Mouse (Mus musculus) megakaryocyte, embryonic 14.5 days (primary cell): ENCODE measurements around the gene Hpcal4. TPM values are rescaled to one million over a fixed set of nuclear protein-coding genes. Genes with fewer than 3 reads are reported as not detected.
"Not testable (repeated sequence)": the region's sequence is repeated elsewhere in the genome, so short reads cannot be mapped to it uniquely, and the experiment has no call there.

Source experiments
- H3K27me3 ChIP-seq: replicated peaks from 2 replicates; pipeline ENCODE3; 2012; ENCODE audit warnings: inconsistent platforms
- H3K36me3 ChIP-seq: replicated peaks from 2 replicates; pipeline ENCODE3; 2012; ENCODE audit warnings: low read length, inconsistent platforms, mixed read lengths
- H3K4me1 ChIP-seq: 2 replicates; pipeline ENCODE4 v1.6.1; 2012; ENCODE audit warnings: inconsistent platforms
- H3K4me3 ChIP-seq: replicated peaks from 2 replicates; pipeline ENCODE3; 2012; ENCODE audit warnings: moderate library complexity, mild to moderate bottlenecking, inconsistent platforms
- H3K9me3 ChIP-seq: 2 replicates; pipeline ENCODE4 v1.6.1; 2012; ENCODE audit warnings: inconsistent platforms
- FLI1 ChIP-seq: IDR thresholded peaks from 2 replicates; pipeline ENCODE4 v1.6.1; 2012; ENCODE audit warnings: low read length, inconsistent platforms, mixed read lengths
- GATA1 ChIP-seq: IDR thresholded peaks from 3 replicates; pipeline ENCODE4 v1.6.1; 2012; ENCODE audit warnings: mixed read lengths, low read length, inconsistent platforms, borderline replicate concordance
- polyA plus RNA-seq: library from polyadenylated mRNA; stranded (reverse); fragments of >175 nt; gene quantifications from 2 replicates; pipeline ENCODE4 v1.2.3, GENCODE M21; 2012; ENCODE audit warnings: low replicate concordance; ENCODE audit not compliant: insufficient read depth

Gene Hpcal4
- polyA plus RNA-seq, 1 experiment = not detected

DNA sequence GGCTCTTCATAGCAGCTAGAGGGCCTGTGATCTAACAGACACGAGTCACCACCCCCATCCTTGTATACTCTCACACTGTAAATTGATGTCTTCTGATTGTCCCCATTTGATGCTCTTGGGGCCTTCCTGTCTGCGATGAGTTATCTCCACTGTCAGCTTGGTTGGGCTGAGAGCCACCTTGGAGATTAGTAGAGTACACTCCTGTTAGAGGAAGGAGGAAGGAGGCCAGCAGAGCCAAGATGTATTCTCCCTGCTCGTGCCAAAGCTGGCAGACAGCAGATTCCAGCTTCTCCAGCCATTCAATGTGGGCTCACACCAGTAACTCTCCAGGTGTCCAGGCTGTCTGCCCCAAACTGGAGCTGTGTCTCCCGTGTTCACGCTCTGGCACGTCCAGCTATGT, 22.5 kb upstream of the Hpcal4 start:
- Histone ChIP-seq H3K4me3 (no peak overlapping the region), H3K27me3 (peaks cover 53% of the 10 kb centered on the region), H3K9me3 (peaks cover 23% of the 10 kb centered on the region), H3K4me1 (peaks cover 37% of the 10 kb centered on the region), H3K36me3 (no peaks in the 10 kb centered on the region)
- no peak for TF ChIP-seq GATA1
- TF ChIP-seq FLI1 = no peak

DNA sequence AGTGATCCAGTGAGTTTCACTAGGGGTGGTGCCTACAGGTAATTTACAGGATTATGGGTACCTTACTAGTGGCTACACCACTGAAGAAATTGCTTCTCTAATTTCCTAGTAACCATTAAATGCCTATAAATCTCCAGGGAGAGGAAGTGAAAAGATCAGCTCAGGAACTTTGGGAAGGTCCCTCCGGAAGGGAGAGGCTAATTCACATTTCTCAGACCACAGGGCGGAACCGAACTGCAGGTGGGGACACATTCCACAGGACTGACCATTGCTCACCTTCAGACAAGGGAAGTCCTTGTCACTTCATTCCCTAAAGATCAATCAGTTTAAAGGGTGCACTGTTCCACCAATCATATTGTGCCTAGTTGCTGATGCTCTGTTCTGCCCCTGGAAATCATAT, 21.8 kb upstream of the Hpcal4 start:
- H3K36me3 ChIP-seq, H3K4me3 ChIP-seq: not testable (repeated sequence)
- peaks cover 58% of the 10 kb centered on the region for H3K27me3 ChIP-seq
- peaks cover 30% of the 10 kb centered on the region for H3K9me3 ChIP-seq
- peaks cover 30% of the 10 kb centered on the region for H3K4me1 ChIP-seq

DNA sequence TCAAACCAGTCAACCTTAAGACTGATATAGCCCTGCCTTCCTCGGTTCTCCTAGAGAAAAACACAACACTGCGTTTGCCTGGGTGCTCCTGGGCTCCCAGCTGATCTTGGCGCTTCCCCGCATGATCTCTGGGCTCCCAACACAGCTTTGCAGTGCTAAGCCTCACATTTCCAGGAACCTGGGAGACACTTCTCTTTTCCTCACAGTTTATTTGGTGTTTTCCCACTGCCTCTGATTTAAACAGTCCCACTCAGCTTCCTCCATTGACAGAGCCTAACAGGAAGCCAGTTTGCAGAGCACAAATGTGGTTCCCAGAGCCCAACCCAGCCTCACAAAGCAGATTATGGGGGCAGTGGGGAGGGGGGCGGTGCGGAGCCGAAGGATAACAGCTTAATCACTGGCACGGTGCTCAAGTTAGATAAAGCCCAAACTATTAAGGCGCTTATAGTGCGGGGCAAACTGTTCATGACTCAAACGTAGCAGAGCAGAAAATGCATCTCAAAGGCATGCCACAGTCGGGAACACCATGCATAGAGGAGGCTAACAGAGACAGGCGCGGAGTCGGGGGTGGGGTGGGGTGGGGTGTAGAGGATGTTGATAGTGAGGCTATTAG, 20.6 kb upstream of the Hpcal4 start:
- Histone ChIP-seq H3K36me3 (no peaks in the 10 kb centered on the region), H3K9me3 (peaks cover 23% of the 10 kb centered on the region), H3K4me1 (peaks cover 27% of the 10 kb centered on the region), H3K27me3 (peaks cover 64% of the 10 kb centered on the region), H3K4me3 (peak overlapping the region; percentile 71)
- TF ChIP-seq GATA1 (no peak), FLI1 (no peak)

DNA sequence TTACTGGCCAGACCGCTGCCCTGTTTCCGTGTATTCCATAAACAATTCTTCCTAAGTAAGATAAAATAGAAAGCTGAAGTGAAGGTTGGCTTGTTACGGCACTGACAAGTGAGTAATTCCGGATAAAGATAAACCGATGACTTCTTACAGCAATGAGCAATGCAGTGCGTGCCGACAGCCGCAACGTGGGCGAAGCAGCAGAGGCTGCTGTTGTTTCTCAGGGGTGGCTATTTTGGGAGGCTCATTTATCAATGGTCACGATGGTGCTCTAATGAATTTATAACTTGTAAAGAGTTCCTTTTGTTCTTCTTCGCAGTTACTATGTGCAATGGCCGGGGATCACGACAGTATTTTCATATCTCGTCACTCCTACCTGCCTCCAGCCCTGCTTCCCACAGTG, 18.9 kb upstream of the Hpcal4 start:
- no peaks in the 10 kb centered on the region for H3K36me3 ChIP-seq
- peaks cover 73% of the 10 kb centered on the region for H3K27me3 ChIP-seq
- peaks cover 27% of the 10 kb centered on the region for H3K4me1 ChIP-seq
- TF ChIP-seq GATA1 (no peak), FLI1 (no peak)
- H3K4me3 ChIP-seq = no peak overlapping the region
- peaks cover 22% of the 10 kb centered on the region for H3K9me3 ChIP-seq

DNA sequence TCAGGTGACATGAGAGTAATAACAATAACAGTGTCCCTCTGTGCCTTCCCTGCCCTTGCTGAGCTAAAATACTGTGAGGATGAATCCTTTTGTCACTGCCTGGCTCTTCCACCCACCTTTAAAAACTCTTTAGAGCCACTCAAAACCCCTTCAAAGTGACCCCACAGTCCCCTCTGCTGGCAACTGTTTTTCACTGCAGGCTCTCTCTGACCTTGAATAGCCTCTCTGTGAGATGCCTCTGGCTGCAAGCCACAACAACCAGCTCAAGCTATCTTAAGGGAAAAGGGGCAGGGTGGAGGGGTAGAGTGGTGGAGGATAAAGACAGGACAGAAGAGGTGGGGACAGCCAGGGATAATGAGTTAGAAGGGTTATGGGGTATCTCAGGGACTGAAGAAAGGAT, 11.2 kb upstream of the Hpcal4 start:
- no peak overlapping the region for H3K4me3 ChIP-seq
- peaks cover 10% of the 10 kb centered on the region for H3K9me3 ChIP-seq
- TF ChIP-seq FLI1 (no peak), GATA1 (no peak)
- H3K27me3 ChIP-seq = peaks cover 77% of the 10 kb centered on the region
- H3K36me3 ChIP-seq = no peaks in the 10 kb centered on the region
- peaks cover 17% of the 10 kb centered on the region for H3K4me1 ChIP-seq

DNA sequence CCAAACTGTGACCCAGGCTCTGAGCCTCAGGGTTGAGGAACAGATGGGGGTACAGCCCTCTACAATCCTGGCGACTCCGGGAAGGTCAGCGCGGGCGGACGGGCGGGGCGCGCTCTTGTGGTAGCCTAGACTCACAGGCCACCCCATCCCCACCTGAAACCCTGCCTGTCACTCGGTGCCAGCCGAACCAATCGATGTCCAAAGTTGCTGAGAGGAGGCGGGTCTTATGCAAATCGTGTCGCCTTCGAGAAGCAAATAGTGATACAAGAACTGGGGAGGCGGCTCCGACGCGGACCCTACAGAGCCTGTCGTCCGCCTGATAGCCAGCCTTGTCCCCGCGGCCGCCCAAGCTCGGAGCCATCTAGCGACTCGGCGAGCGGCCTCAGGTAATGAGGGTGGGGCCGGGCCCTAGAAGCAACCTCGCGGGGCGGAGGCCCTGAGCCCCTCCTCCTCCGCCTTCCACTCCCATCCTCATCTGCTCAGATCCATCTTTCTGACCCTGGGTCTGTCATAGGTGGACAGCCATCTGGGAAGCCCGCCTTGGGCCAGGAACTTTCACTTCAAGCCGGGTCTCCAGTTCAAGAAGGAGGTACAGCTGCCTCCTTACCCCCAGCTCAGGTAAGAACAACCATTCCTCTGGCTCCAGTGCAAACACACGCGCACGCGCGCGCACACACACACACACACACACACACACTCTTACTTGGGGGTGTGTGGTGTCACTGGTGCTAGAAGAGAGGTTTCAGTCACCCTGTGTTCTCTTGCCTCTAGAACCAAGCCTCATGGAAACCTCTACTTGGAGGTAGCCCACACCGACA, 421 bp downstream of the Hpcal4 start:
- H3K27me3 ChIP-seq = peaks cover 99% of the 10 kb centered on the region
- no peaks in the 10 kb centered on the region for H3K36me3 ChIP-seq
- H3K9me3 ChIP-seq = peaks cover 17% of the 10 kb centered on the region; the same call in 1 of the 2 replicates
- peaks cover 27% of the 10 kb centered on the region for H3K4me1 ChIP-seq
- no peak for TF ChIP-seq GATA1
- TF ChIP-seq FLI1 = no peak
- peak overlapping the region; percentile 88 for H3K4me3 ChIP-seq

DNA sequence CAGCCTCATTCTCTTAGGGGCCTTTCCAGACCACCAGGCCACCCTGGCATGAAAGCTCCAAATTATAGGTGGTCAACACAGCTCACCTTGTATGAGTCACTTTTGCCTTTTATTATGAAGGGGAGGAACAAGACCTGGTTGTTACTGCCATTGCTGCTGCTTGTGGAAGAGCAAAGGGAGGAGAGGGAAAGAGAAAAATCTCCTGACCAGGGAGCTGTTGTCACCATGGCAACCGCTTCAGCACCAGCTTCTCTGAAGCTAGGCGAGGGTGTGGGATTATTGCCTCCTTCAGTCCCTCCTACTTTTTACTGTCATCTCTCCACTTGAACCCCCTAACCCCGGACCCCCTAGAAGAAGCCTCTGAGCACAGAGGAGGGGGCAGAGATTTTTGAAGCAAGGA, 1.8 kb downstream of the Hpcal4 start:
- H3K36me3 ChIP-seq = no peaks in the 10 kb centered on the region
- no peak overlapping the region for H3K4me3 ChIP-seq
- peaks cover 27% of the 10 kb centered on the region for H3K4me1 ChIP-seq
- TF ChIP-seq GATA1 (no peak), FLI1 (no peak)
- peaks cover 99% of the 10 kb centered on the region for H3K27me3 ChIP-seq
- H3K9me3 ChIP-seq = peaks cover 13% of the 10 kb centered on the region; the same call in 1 of the 2 replicates

DNA sequence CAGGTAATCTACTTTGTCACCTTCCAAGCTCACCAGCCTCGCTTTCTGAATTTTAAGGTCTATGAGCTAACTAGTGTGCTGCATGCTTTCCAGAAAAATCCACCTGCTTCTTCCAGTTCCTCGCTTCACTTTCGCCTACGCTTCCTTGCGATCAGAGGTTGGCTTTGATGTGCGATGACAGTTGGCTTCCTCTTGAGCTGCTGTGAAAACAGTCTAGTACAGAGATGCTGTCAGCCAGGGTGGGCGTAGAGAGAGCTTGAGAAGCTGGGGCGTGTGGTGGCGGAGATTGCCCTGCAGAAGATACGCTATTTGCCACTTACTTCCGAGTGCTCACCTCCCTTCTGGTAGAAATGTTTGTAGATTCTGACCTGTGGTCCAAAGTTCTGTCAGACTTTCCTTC, 9.3 kb downstream of the Hpcal4 start:
- Histone ChIP-seq H3K36me3 (no peaks in the 10 kb centered on the region), H3K27me3 (peaks cover 94% of the 10 kb centered on the region), H3K4me3 (no peak overlapping the region), H3K9me3 (peaks cover 6% of the 10 kb centered on the region; the same call in 1 of the 2 replicates), H3K4me1 (peaks cover 25% of the 10 kb centered on the region)
- TF ChIP-seq GATA1 (no peak), FLI1 (no peak)

DNA sequence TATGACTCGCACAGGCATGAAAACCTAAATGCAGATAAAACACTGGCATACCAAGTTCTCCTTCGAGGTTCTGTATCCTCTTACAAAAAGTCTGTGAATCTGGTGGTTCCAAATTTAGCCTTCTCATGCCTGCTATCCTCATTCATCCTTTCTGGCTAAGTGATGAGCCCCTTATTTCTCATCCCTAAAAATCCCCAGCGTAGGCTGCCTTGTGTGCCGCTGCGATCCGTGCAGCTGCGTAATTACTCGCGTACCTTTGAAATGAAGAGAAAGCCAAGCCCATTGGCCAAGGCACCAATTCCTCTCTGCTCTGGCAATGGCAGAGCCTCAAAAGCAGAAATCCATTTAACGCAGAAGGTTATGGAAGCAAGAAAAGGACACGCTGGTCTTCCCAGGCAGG, 10.8 kb downstream of the Hpcal4 start:
- peaks cover 94% of the 10 kb centered on the region for H3K27me3 ChIP-seq

DNA sequence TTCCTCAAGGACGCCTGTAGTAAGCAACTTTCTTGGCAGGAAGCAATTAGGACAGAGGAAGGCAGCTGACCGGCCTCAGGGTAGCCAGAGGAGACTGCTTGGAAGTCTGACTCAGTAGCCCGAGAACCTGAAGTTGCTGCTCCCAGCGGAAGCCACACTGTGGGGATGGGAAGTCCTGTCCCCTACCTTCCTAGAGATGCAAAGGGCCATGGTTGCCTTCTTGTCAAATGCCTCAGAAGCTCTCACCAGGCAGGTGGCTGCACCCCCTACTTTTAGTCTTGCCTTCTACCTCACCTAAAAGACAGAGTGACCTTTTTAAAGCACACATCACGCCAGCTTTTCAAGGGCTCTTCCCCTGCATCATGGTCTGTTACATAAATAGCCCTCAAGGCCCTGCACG, 13.7 kb downstream of the Hpcal4 start:
- no peaks in the 10 kb centered on the region for H3K36me3 ChIP-seq
- TF ChIP-seq GATA1 (no peak), FLI1 (no peak)
- peaks cover 32% of the 10 kb centered on the region for H3K4me1 ChIP-seq
- H3K4me3 ChIP-seq = no peak overlapping the region
- H3K27me3 ChIP-seq = peaks cover 94% of the 10 kb centered on the region
- H3K9me3 ChIP-seq = 0 out of 2 replicates have a peak, but pooled peaks cover 3% of the 10 kb centered on the region

More for the DNA sequence above, 10.8 kb downstream of the Hpcal4 start:
- Histone ChIP-seq H3K4me1 (peaks cover 20% of the 10 kb centered on the region), H3K9me3 (0 out of 2 replicates have a peak, but pooled peaks cover 3% of the 10 kb centered on the region), H3K36me3 (no peaks in the 10 kb centered on the region), H3K4me3 (no peak overlapping the region)
- TF ChIP-seq FLI1 (no peak), GATA1 (no peak)
